Mouse (Mus musculus): Measurements from ENCODE around the gene Vdr.

Gene Vdr

DNA sequence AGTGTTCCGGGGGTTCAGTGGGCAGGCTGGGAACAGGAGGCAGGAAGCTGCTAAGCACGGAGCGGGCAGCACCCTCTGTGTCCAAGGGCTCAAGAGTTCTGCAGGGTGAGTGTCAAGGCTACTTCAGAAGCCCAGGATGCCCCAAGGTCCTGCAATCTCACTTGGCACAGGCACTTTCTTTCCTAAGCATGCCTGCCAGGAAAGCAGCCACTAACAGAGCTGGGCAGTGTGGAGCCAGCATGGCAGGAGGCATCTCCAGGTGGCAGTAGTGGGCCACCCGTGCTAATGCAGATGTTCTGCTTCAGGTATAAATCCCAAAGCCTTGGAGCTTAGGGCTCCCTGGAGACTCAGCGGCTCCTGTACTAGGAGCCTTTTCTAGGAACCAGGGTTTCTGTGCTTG is 100.5 kb downstream of the Vdr start:
- DNase-seq (ENCODE audit: low spot score), result no peak

DNA sequence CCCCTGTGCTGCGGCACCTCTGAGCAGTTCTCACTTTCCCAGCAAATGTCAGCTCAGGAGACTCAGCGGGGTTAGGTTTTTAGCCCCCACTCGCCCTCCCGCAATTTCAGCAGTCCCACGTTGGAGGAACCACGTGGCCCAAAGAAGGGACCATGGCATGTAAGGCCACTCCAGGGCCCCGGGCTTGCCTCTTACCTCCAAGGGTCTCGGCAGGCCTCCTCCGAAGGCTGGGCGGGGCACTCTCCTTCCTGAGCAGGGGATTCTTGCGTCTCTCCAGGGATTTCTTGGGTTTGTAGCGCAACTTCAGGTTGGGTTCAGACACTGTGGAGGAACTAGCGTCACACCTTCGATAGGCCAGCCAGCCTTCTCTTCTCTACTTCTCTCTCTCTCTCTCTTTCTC is 101.2 kb downstream of the Vdr start:
- DNase-seq (ENCODE audit: low spot score), result no peak

DNA sequence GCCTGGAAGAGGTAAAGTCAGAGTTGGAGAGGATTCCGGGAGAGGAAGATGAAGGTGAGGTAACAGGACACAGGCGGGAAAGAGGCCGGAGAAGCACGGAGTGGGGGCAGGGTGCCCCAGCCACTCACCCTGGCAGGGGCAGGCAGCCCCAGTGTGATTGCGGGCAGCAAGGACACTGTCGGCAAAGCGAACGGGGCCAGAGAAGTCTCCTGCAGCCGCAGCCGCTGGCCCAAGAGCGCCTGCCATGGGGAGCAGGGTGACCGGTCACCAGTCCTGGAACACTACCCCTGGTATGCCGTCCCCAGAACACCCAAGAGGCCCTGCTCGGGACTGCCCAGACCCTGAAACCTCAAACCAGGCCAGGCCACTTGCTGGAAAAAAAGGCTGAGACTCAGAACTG is 101.9 kb downstream of the Vdr start:
- no peak for DNase-seq (ENCODE audit: low spot score)

DNA sequence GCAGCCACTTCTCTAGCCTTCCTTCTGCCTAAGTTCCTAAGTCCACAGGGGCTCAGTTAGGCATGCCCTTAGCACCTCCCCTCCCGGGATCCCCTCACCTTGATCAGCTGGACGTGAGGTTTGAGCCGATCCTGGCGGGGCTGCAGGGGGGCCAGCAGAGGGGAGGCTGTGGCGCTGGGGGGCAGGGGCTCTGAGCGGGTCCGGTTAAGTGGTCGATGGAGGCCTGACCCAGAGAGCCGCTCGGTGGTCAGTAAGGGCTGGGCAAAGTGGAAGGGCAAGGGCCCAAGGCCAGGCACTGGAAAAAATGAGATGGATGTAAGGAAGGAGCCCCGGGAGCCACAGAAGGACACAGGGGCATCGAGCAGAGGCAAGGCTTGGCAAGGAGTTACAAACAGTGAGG is 102.6 kb downstream of the Vdr start:
- no peak for DNase-seq (ENCODE audit: low spot score)

Data from embryo, embryonic 10.5 days (tissue).